Mouse (Mus musculus): Measurements from ENCODE around the gene Tor1aip2. TPM values are rescaled to one million over a fixed set of nuclear protein-coding genes. Genes with fewer than 3 reads are reported as not detected.

Gene Tor1aip2
- polyA plus RNA-seq, 2 experiments: 94.4 to 121 TPM

GRCm38 (mm10) chr1:156073169-156073821, 38.1 kb downstream of the Tor1aip2 start:
- Histone ChIP-seq H3K36me3 (ENCODE audit: control insufficient read depth, insufficient read depth, low read length) (no peaks in the 10 kb centered on the region), H3K4me3 (replicated peaks; ENCODE audit: low read length) (no peak overlapping the region), H3K27me3 (ENCODE audit: control insufficient read depth, insufficient read depth, low read length) (no peaks in the 10 kb centered on the region), H3K9me3 (ENCODE audit: control insufficient read depth, low read length) (no peaks in the 10 kb centered on the region), H3K4me1 (ENCODE audit: control insufficient read depth, insufficient read depth, low read length) (no peaks in the 10 kb centered on the region; the same call in 1 of the 2 replicates), H3K9ac (ENCODE audit: low read depth, low read length, severe bottlenecking) (no peak overlapping the region), H3K4me2 (replicated peaks; ENCODE audit: low read depth, low read length, severe bottlenecking) (no peak overlapping the region), H3K27ac (replicated peaks; ENCODE audit: low read depth, low read length) (no peak overlapping the region)
- no peak for ATAC-seq (ENCODE audit: low FRiP score, low read depth)
- no peak for TF ChIP-seq POLR2A (IDR thresholded peaks at IDR 0.05; ENCODE audit: borderline replicate concordance, extremely low read depth, insufficient read depth, insufficient read length)
- DNase-seq (ENCODE audit: low spot score): no peak
- WGBS: 62% methylated on average over 15 of the region's 15 CpGs

- no peak overlapping the region for H3K4me2 ChIP-seq (replicated peaks; ENCODE audit: low read depth, low read length, severe bottlenecking)
- H3K9ac ChIP-seq (ENCODE audit: low read depth, low read length, severe bottlenecking): no peak overlapping the region
- no peaks in the 10 kb centered on the region for H3K9me3 ChIP-seq (ENCODE audit: control insufficient read depth, low read length)
- ATAC-seq (ENCODE audit: low FRiP score, low read depth) (peak; percentile 53; the same call in 1 of the 2 replicates), DNase-seq (ENCODE audit: low spot score) (peak; percentile 28)
- H3K36me3 ChIP-seq (ENCODE audit: control insufficient read depth, insufficient read depth, low read length): no peaks in the 10 kb centered on the region
- H3K27ac ChIP-seq (replicated peaks; ENCODE audit: low read depth, low read length): no peak overlapping the region
- no peaks in the 10 kb centered on the region for H3K27me3 ChIP-seq (ENCODE audit: control insufficient read depth, insufficient read depth, low read length)
- no peak for TF ChIP-seq POLR2A (IDR thresholded peaks at IDR 0.05; ENCODE audit: borderline replicate concordance, extremely low read depth, insufficient read depth, insufficient read length)
- WGBS: 35% methylated on average over 7 of the region's 8 CpGs
- H3K4me1 ChIP-seq (ENCODE audit: control insufficient read depth, insufficient read depth, low read length): no peaks in the 10 kb centered on the region; the same call in 1 of the 2 replicates
- no peak overlapping the region for H3K4me3 ChIP-seq (replicated peaks; ENCODE audit: low read length)
Measured at GRCm38 (mm10) chr1:156074575-156074974, 39.4 kb downstream of the Tor1aip2 start.

- Histone ChIP-seq H3K9ac (ENCODE audit: low read depth, low read length, severe bottlenecking) (no peak overlapping the region), H3K27ac (replicated peaks; ENCODE audit: low read depth, low read length) (no peak overlapping the region), H3K4me2 (replicated peaks; ENCODE audit: low read depth, low read length, severe bottlenecking) (no peak overlapping the region), H3K9me3 (ENCODE audit: control insufficient read depth, low read length) (no peaks in the 10 kb centered on the region), H3K4me1 (ENCODE audit: control insufficient read depth, insufficient read depth, low read length) (no peaks in the 10 kb centered on the region; the same call in 1 of the 2 replicates), H3K4me3 (replicated peaks; ENCODE audit: low read length) (no peak overlapping the region), H3K36me3 (ENCODE audit: control insufficient read depth, insufficient read depth, low read length) (no peaks in the 10 kb centered on the region), H3K27me3 (ENCODE audit: control insufficient read depth, insufficient read depth, low read length) (no peaks in the 10 kb centered on the region)
- no peak for DNase-seq (ENCODE audit: low spot score)
- WGBS: 58% methylated on average over 4 of the region's 4 CpGs
- TF ChIP-seq POLR2A (IDR thresholded peaks at IDR 0.05; ENCODE audit: borderline replicate concordance, extremely low read depth, insufficient read depth, insufficient read length): no peak
- ATAC-seq (ENCODE audit: low FRiP score, low read depth): no peak
Measured at GRCm38 (mm10) chr1:156076474-156076873, 41.3 kb downstream of the Tor1aip2 start.

- DNase-seq (ENCODE audit: low spot score): no peak
- Histone ChIP-seq H3K27ac (replicated peaks; ENCODE audit: low read depth, low read length) (no peak overlapping the region), H3K9ac (ENCODE audit: low read depth, low read length, severe bottlenecking) (no peak overlapping the region), H3K4me2 (replicated peaks; ENCODE audit: low read depth, low read length, severe bottlenecking) (no peak overlapping the region), H3K36me3 (ENCODE audit: control insufficient read depth, insufficient read depth, low read length) (no peaks in the 10 kb centered on the region), H3K27me3 (ENCODE audit: control insufficient read depth, insufficient read depth, low read length) (no peaks in the 10 kb centered on the region), H3K9me3 (ENCODE audit: control insufficient read depth, low read length) (no peaks in the 10 kb centered on the region), H3K4me1 (ENCODE audit: control insufficient read depth, insufficient read depth, low read length) (no peaks in the 10 kb centered on the region; the same call in 1 of the 2 replicates), H3K4me3 (replicated peaks; ENCODE audit: low read length) (no peak overlapping the region)
- WGBS: 62% methylated on average over 3 of the region's 3 CpGs
- no peak for TF ChIP-seq POLR2A (IDR thresholded peaks at IDR 0.05; ENCODE audit: borderline replicate concordance, extremely low read depth, insufficient read depth, insufficient read length)
- ATAC-seq (ENCODE audit: low FRiP score, low read depth): no peak
Measured at GRCm38 (mm10) chr1:156077655-156078054, 42.5 kb downstream of the Tor1aip2 start.

- H3K27ac ChIP-seq (replicated peaks; ENCODE audit: low read depth, low read length): no peak overlapping the region
- no peaks in the 10 kb centered on the region for H3K9me3 ChIP-seq (ENCODE audit: control insufficient read depth, low read length)
- H3K4me3 ChIP-seq (replicated peaks; ENCODE audit: low read length): no peak overlapping the region
- no peak for TF ChIP-seq POLR2A (IDR thresholded peaks at IDR 0.05; ENCODE audit: borderline replicate concordance, extremely low read depth, insufficient read depth, insufficient read length)
- H3K27me3 ChIP-seq (ENCODE audit: control insufficient read depth, insufficient read depth, low read length): no peaks in the 10 kb centered on the region
- 70% methylated on average over 3 of the region's 3 CpGs for WGBS
- ATAC-seq (ENCODE audit: low FRiP score, low read depth) (no peak), DNase-seq (ENCODE audit: low spot score) (no peak)
- no peak overlapping the region for H3K4me2 ChIP-seq (replicated peaks; ENCODE audit: low read depth, low read length, severe bottlenecking)
- H3K9ac ChIP-seq (ENCODE audit: low read depth, low read length, severe bottlenecking): no peak overlapping the region
- no peaks in the 10 kb centered on the region for H3K36me3 ChIP-seq (ENCODE audit: control insufficient read depth, insufficient read depth, low read length)
- no peaks in the 10 kb centered on the region for H3K4me1 ChIP-seq (ENCODE audit: control insufficient read depth, insufficient read depth, low read length)
Measured at GRCm38 (mm10) chr1:156084603-156085002, 49.4 kb downstream of the Tor1aip2 start.

Data from limb, embryonic 14.5 days (tissue).